Mouse (Mus musculus): ENCODE data around the gene Oxsr1.
"Not testable (repeated sequence)": the region's sequence is repeated elsewhere in the genome, so short reads cannot be mapped to it uniquely, and the experiment has no call there.

Gene Oxsr1

GRCm38 (mm10) chr9:119274814-119275213, 47.4 kb downstream of the Oxsr1 start:
- not testable (repeated sequence) for DNase-seq (ENCODE audit: low read depth, low spot score)

GRCm38 (mm10) chr9:119271496-119271895, 50.7 kb downstream of the Oxsr1 start:
- DNase-seq (ENCODE audit: low read depth, low spot score), result no peak

GRCm38 (mm10) chr9:119268588-119269145, 53.6 kb downstream of the Oxsr1 start:
- DNase-seq (ENCODE audit: low read depth, low spot score), result no peak

- DNase-seq (ENCODE audit: low read depth, low spot score), result no peak
Measured at GRCm38 (mm10) chr9:119268120-119268519, 54.1 kb downstream of the Oxsr1 start.

GRCm38 (mm10) chr9:119266121-119266395, 56.2 kb downstream of the Oxsr1 start:
- not testable (repeated sequence) for DNase-seq (ENCODE audit: low read depth, low spot score)

GRCm38 (mm10) chr9:119265373-119266120, 56.7 kb downstream of the Oxsr1 start:
- not testable (repeated sequence) for DNase-seq (ENCODE audit: low read depth, low spot score)

GRCm38 (mm10) chr9:119263067-119263466, 59.2 kb downstream of the Oxsr1 start:
- no peak for DNase-seq (ENCODE audit: low read depth, low spot score)

- no peak for DNase-seq (ENCODE audit: low read depth, low spot score)
Measured at GRCm38 (mm10) chr9:119260825-119261224, 61.4 kb downstream of the Oxsr1 start.

- no peak for DNase-seq (ENCODE audit: low read depth, low spot score)
Measured at GRCm38 (mm10) chr9:119258785-119259184, 63.4 kb downstream of the Oxsr1 start.

GRCm38 (mm10) chr9:119258128-119258527, 64.1 kb downstream of the Oxsr1 start:
- no peak for DNase-seq (ENCODE audit: low read depth, low spot score)

- no peak for DNase-seq (ENCODE audit: low read depth, low spot score)
Measured at GRCm38 (mm10) chr9:119256161-119256560, 66.1 kb downstream of the Oxsr1 start.

- no peak for DNase-seq (ENCODE audit: low read depth, low spot score)
Measured at GRCm38 (mm10) chr9:119255096-119255495, 67.1 kb downstream of the Oxsr1 start.

GRCm38 (mm10) chr9:119254187-119254586, 68.0 kb downstream of the Oxsr1 start:
- no peak for DNase-seq (ENCODE audit: low read depth, low spot score)

GRCm38 (mm10) chr9:119247996-119248395, 74.2 kb downstream of the Oxsr1 start:
- DNase-seq (ENCODE audit: low read depth, low spot score), result no peak

GRCm38 (mm10) chr9:119246826-119247225, 75.4 kb downstream of the Oxsr1 start:
- no peak for DNase-seq (ENCODE audit: low read depth, low spot score)

- DNase-seq (ENCODE audit: low read depth, low spot score), result no peak
Measured at GRCm38 (mm10) chr9:119243981-119244380, 78.2 kb downstream of the Oxsr1 start.

GRCm38 (mm10) chr9:119241169-119241865, 80.9 kb downstream of the Oxsr1 start:
- no peak for DNase-seq (ENCODE audit: low read depth, low spot score)

GRCm38 (mm10) chr9:119240286-119240997, 81.8 kb downstream of the Oxsr1 start:
- DNase-seq (ENCODE audit: low read depth, low spot score), result no peak

- no peak for DNase-seq (ENCODE audit: low read depth, low spot score)
Measured at GRCm38 (mm10) chr9:119239274-119239673, 83.0 kb downstream of the Oxsr1 start.

- DNase-seq (ENCODE audit: low read depth, low spot score), result no peak
Measured at GRCm38 (mm10) chr9:119238796-119239195, 83.4 kb downstream of the Oxsr1 start.

- no peak for DNase-seq (ENCODE audit: low read depth, low spot score)
Measured at GRCm38 (mm10) chr9:119231552-119231951, 90.7 kb downstream of the Oxsr1 start.

- no peak for DNase-seq (ENCODE audit: low read depth, low spot score)
Measured at GRCm38 (mm10) chr9:119230829-119231228, 91.4 kb downstream of the Oxsr1 start.

Data from embryo, embryonic 11.5 days (tissue).